ENCODE assay signal across 8 mouse cellular contexts in the genomic region with DNA sequence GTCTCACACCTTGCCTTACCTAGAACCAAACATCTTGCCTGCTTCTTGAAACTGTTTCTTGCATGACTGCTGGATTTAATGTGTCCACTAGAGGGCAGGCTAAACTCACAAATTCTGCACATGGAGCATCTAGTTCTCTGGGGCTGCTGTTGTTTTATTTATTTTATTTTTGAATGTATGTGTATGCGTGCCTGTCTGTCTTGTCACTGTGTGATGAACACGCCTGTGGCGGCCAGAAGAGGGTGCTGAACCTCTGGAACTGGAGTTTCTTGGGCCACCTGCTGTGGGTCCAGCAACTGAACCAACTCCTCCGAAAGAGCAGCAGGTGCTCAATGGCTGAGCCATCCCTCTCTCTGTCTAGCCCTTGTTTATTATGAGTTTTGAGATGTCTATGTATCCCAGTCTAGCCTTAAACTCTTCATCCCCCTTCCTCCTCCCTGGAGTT. TPM values are rescaled to one million over a fixed set of nuclear protein-coding genes. Genes with fewer than 3 reads are reported as not detected.
A peak's percentile ranks its signal among the peaks of the same experiment; 100 is the strongest.
DNase-seq lines count a peak whose midpoint lies in the region; ATAC-seq and TF ChIP-seq lines count a peak whose summit lies in the region.

No protein-coding gene starts in this region.

- WGBS in kidney, embryonic 15.5 days: 18% methylated on average over 4 of the region's 4 CpGs

- H3ac ChIP-seq in C2C12 (ENCODE audit: control insufficient read depth, insufficient read length, low read depth): no peak overlapping the region

- DNase-seq in cerebellum, postnatal 14 days: peak; percentile 76 to 77
- DNase-seq in lung, postnatal 10 days: peak; percentile 75
- peak; percentile 90 for DNase-seq in retina, embryonic 14.5 days (ENCODE audit: low spot score)
- no peak for DNase-seq in ovary, postnatal 10 days (ENCODE audit: low spot score)

- no peak for TF ChIP-seq EP300 in ES-Bruce4 (IDR thresholded peaks at IDR 0.05; ENCODE audit: insufficient read depth, low read depth, low read length)

- H3K79me3 ChIP-seq in C2C12 (ENCODE audit: low read depth): no peaks in the 10 kb centered on the region

- no peaks in the 10 kb centered on the region for H3K27me3 ChIP-seq in C2C12 (ENCODE audit: control insufficient read depth, insufficient read depth, insufficient read length)
- no peaks in the 10 kb centered on the region for H3K27me3 ChIP-seq in ES-Bruce4 (ENCODE audit: control insufficient read depth, insufficient read depth, low read length, poor library complexity, severe bottlenecking)
- no peaks in the 10 kb centered on the region for H3K27me3 ChIP-seq in kidney, embryonic 15.5 days

- H3K4me1 ChIP-seq in ES-Bruce4 (ENCODE audit: control insufficient read depth, insufficient read depth, low read length): no peaks in the 10 kb centered on the region
- no peaks in the 10 kb centered on the region for H3K4me1 ChIP-seq in kidney, embryonic 15.5 days

- H3K9ac ChIP-seq in ES-Bruce4 (ENCODE audit: low read depth, poor library complexity, severe bottlenecking): no peak overlapping the region
- no peak overlapping the region for H3K9ac ChIP-seq in kidney, embryonic 15.5 days

- TF ChIP-seq CTCF in C2C12 (IDR thresholded peaks at IDR 0.05; ENCODE audit: control insufficient read depth, insufficient read depth, insufficient read length): peak; percentile 36
- TF ChIP-seq CTCF in ES-Bruce4 (IDR thresholded peaks at IDR 0.05; ENCODE audit: low read depth, low read length): peak; percentile 13

- H3K4me3 ChIP-seq in C2C12 (ENCODE audit: insufficient read depth, poor library complexity, severe bottlenecking) (no peak overlapping the region), ES-Bruce4 (ENCODE audit: low read depth, low read length) (no peak overlapping the region)
- no peak overlapping the region for H3K4me3 ChIP-seq in kidney, embryonic 15.5 days (replicated peaks)

- peak; percentile 79 for ATAC-seq in granulocyte monocyte progenitor cell, adult 5-6 weeks (replicated peaks; ENCODE audit: poor library complexity, severe bottlenecking)
- ATAC-seq in kidney, embryonic 15.5 days (replicated peaks; ENCODE audit: low FRiP score): peak; percentile 41; the same call in 1 of the 2 replicates

- no peak overlapping the region for H3K27ac ChIP-seq in ES-Bruce4 (ENCODE audit: insufficient read depth, low read length)
- H3K27ac ChIP-seq in kidney, embryonic 15.5 days: no peak overlapping the region

- TF ChIP-seq POLR2A in ES-Bruce4 (IDR thresholded peaks at IDR 0.05; ENCODE audit: insufficient read depth, low read length): no peak

- no peaks in the 10 kb centered on the region for H3K9me3 ChIP-seq in ES-Bruce4 (replicated peaks; ENCODE audit: control insufficient read depth, insufficient read depth, low read length, poor library complexity, severe bottlenecking)
- H3K9me3 ChIP-seq in kidney, embryonic 15.5 days (replicated peaks): no peaks in the 10 kb centered on the region

- no peak overlapping the region for H3K4me2 ChIP-seq in kidney, embryonic 15.5 days

- H3K79me2 ChIP-seq in C2C12 (ENCODE audit: control insufficient read depth, insufficient read depth): no peaks in the 10 kb centered on the region

- H3K36me3 ChIP-seq in C2C12 (ENCODE audit: control insufficient read depth, insufficient read depth) (no peaks in the 10 kb centered on the region), ES-Bruce4 (ENCODE audit: control insufficient read depth, insufficient read depth, low read length, poor library complexity, severe bottlenecking) (no peaks in the 10 kb centered on the region)
- no peaks in the 10 kb centered on the region for H3K36me3 ChIP-seq in kidney, embryonic 15.5 days

TF ChIP-seq in C2C12, 6 proteins besides CTCF, POLR2A, EP300 and RAD21:
- TF ChIP-seq MYOD1 (IDR thresholded peaks at IDR 0.05; ENCODE audit: control insufficient read depth, insufficient read length, low read depth): no peak
- TF ChIP-seq MYOG (IDR thresholded peaks at IDR 0.05; ENCODE audit: control insufficient read depth, extremely low read depth, insufficient read length): no peak
- no peak for TF ChIP-seq CEBPB (IDR thresholded peaks at IDR 0.05; ENCODE audit: low read depth)
- TF ChIP-seq FOSL1 (IDR thresholded peaks at IDR 0.05; ENCODE audit: insufficient read depth, low read length, poor library complexity, severe bottlenecking): no peak
- TF ChIP-seq USF1 (IDR thresholded peaks at IDR 0.05; ENCODE audit: low read depth): no peak
- TF ChIP-seq MAX (IDR thresholded peaks at IDR 0.05): no peak

RNA-seq across cellular contexts. Expression of a gene that starts 5.9 kb away (rescaled TPM):
- polyA plus RNA-seq in C2C12 (2012; fragmentation: generic; extraction: Trizol) (0.39 TPM), ES-Bruce4 (2011; ENCODE audit: insufficient read depth, insufficient read length, low read depth, missing spikeins) (6.0 and 6.4 TPM in 2 replicates)
- 2.4 and 3.2 TPM in 2 replicates for total RNA-seq in granulocyte monocyte progenitor cell, adult 5-6 weeks (2014; fragmentation: Nextera tagmentation)
- 1.1 and 1.4 TPM in 2 replicates for total RNA-seq in granulocyte monocyte progenitor cell, adult 5-6 weeks (2017)
- 6.1 and 6.3 TPM in 2 replicates for polyA plus RNA-seq in kidney, embryonic 15.5 days (2015; fragmentation: Nextera tagmentation; extraction: Ambion mirVana)

RNA-seq across cellular contexts. Expression of a gene that starts 9.2 kb away (rescaled TPM):
- polyA plus RNA-seq in C2C12 (2012; fragmentation: generic; extraction: Trizol) (7.4 TPM), ES-Bruce4 (2011; ENCODE audit: insufficient read depth, insufficient read length, low read depth, missing spikeins) (484 and 490 TPM in 2 replicates)
- total RNA-seq in granulocyte monocyte progenitor cell, adult 5-6 weeks (2014; fragmentation: Nextera tagmentation): 92.5 and 103 TPM in 2 replicates
- 77.9 and 121 TPM in 2 replicates for total RNA-seq in granulocyte monocyte progenitor cell, adult 5-6 weeks (2017)
- polyA plus RNA-seq in kidney, embryonic 15.5 days (2015; fragmentation: Nextera tagmentation; extraction: Ambion mirVana): 32.4 and 32.6 TPM in 2 replicates

Comparison
In these comparisons a context has a peak if more than half of its experiments do, and no peak if none do; other contexts are left out.
1. RNA of a gene that starts 9.2 kb away (polyA plus RNA-seq): 484 to 490 TPM in ES-Bruce4; 32.4 to 32.6 TPM in kidney, embryonic 15.5 days and 7.4 TPM in C2C12 (single experiment); every median in the first group is over 10 times any median in the second.